Mouse (Mus musculus): Measurements from ENCODE around the gene Rtn4. TPM values are rescaled to one million over a fixed set of nuclear protein-coding genes. Genes with fewer than 3 reads are reported as not detected.
"Not testable (repeated sequence)": the region's sequence is repeated elsewhere in the genome, so short reads cannot be mapped to it uniquely, and the experiment has no call there.

The Rtn4 gene
- 61.3 and 65.0 TPM in 2 replicates for polyA plus RNA-seq (2015; fragmentation: Nextera tagmentation; extraction: Ambion mirVana)

DNA sequence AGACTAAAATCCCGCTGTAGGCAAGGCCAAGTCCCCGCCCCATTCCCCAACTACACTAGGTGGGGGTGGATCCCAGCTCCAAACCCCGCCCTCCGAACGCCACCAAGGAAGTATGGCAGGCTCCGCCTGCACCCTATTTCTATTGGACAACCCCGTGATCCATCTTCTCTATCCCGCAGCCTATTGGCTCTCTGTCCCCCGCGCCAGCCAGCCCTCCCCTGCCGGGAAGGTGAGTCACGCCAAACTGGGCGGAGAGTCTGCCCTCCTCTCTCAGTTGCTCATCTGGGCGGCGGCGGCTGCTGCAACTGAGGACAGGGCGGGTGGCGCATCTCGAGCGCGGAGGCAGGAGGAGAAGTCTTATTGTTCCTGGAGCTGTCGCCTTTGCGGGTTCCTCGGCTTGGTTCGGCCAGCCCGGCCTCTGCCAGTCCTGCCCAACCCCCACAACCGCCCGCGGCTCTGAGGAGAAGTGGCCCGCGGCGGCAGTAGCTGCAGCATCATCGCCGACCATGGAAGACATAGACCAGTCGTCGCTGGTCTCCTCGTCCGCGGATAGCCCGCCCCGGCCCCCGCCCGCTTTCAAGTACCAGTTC lies at the start of gene Rtn4:
Gene Rtn4, plus strand, starts transcription at position 265 of the 590 bp plus-strand sequence.
- H3K9me3 ChIP-seq = no peaks in the 10 kb centered on the region
- H3K4me3 ChIP-seq = peak within 1 kb of the TSS; percentile 95
- H3K9ac ChIP-seq = peak within 1 kb of the TSS; percentile 98
- peak within 1 kb of the TSS; percentile 99 for H3K27ac ChIP-seq
- H3K36me3 ChIP-seq = peaks cover 9% of the 10 kb centered on the region; the same call in 1 of the 2 replicates
- ATAC-seq (ENCODE audit: low FRiP score, low read depth) = peak; percentile 97
- peaks cover 6% of the 10 kb centered on the region for H3K4me1 ChIP-seq
- under 1% methylated on average over 43 of the region's 43 CpGs for WGBS
- H3K27me3 ChIP-seq = no peaks in the 10 kb centered on the region
- H3K4me2 ChIP-seq (replicated peaks) = peak within 1 kb of the TSS; percentile 60

DNA sequence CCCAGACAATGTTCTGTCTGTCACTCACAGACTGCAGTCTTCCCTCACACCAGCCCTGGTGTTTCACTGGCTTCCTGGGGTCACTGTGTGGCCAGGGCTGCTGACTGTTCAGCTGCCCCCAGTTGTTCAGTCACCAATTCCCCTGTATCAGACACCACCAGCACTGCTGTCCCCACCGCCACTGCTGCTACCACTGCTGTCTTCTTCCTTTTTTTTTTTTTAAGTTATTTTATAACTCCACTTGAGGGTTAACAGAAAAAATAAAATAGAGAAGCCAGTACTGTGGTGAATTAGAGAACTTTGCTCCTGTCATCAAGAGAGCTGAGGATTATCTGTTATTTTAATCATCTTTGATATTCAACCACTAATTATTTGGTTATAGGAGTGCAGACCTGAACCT lies 48.3 kb upstream of the Rtn4 start:
- Histone ChIP-seq H3K4me2 (replicated peaks) (no peak overlapping the region), H3K27me3 (no peaks in the 10 kb centered on the region), H3K4me3 (no peak overlapping the region), H3K4me1 (no peaks in the 10 kb centered on the region), H3K9me3 (no peaks in the 10 kb centered on the region), H3K27ac (no peak overlapping the region), H3K9ac (no peak overlapping the region), H3K36me3 (no peaks in the 10 kb centered on the region)
- WGBS = 86% methylated on average over 1 of the region's 1 CpGs
- ATAC-seq (ENCODE audit: low FRiP score, low read depth) = no peak

DNA sequence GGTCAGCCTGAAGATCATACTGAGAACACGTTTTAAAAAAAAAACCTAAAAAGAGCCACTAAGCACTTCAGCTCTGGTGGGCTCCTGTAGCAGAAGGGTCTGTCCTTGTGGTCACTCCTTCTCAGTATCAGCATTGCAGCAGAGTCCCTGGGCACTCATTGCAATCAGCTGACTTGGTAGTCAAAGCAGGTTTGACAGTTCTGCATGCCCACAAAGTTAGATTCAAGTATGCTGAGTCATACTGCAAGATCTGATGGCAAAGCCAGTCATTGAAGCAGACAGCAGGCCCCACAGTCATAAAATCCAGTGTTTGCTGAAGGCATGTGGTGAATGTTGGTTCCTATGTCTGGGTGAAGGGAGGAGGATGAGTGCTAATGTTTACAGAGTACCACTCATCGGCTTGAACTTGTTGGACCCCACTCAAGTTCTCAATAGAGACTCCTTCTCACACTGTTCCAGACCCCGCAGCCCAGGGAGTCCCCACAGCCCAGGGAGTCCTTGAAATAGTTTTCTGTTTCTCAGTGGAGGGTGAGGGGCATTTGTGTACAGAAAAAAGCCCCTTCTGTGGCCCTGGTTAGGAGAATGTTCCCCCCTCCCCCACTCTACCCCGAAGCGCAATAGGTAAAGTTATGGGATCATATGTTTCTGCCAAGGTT lies 47.2 kb upstream of the Rtn4 start:
- H3K27me3 ChIP-seq = no peaks in the 10 kb centered on the region
- H3K4me3 ChIP-seq = no peak overlapping the region
- H3K4me2 ChIP-seq (replicated peaks) = no peak overlapping the region
- H3K27ac ChIP-seq = no peak overlapping the region
- no peak for ATAC-seq (ENCODE audit: low FRiP score, low read depth)
- WGBS = 69% methylated on average over 5 of the region's 5 CpGs
- H3K9ac ChIP-seq = no peak overlapping the region
- no peaks in the 10 kb centered on the region for H3K36me3 ChIP-seq
- no peaks in the 10 kb centered on the region for H3K9me3 ChIP-seq
- no peaks in the 10 kb centered on the region for H3K4me1 ChIP-seq

DNA sequence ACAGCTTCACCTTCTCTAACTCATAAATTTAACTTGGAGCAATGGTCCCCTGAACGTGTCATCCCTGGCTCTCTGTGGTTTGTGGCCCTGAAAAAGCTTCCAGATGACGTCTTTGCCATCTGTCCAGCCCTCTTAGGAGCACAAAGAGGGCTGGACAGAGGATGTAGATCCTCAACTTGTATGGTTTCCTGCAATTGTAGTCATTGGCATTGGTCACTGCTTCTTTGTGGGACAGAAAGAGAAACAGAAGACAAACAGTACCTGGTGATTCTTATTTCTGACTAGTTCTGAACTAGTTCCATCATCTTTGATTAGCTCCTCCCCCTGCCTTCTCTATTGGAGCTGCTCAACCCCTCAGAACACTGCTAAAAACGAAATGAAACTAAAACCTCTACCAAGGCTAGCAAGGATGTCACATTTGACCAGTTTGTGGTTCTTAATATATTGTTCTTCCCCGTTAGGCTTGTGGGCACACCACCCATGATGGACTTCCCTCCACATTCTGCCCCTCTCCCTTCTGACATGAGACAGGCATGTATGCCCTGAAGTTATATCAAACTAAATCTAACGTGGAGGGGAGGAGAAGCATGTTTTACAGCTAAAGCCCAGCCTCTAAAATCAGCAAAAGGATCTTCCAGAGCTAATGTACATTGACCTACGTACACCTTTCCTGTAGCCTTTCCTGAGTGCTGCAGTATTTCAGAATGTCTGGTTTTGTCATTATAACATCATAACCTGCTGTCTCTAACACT lies 45.0 kb upstream of the Rtn4 start:
- no peaks in the 10 kb centered on the region for H3K36me3 ChIP-seq
- H3K4me2 ChIP-seq (replicated peaks) = no peak overlapping the region
- H3K4me3 ChIP-seq = no peak overlapping the region
- H3K9ac ChIP-seq = no peak overlapping the region
- H3K4me1 ChIP-seq = no peaks in the 10 kb centered on the region
- H3K27me3 ChIP-seq = no peaks in the 10 kb centered on the region
- H3K27ac ChIP-seq = no peak overlapping the region
- no peaks in the 10 kb centered on the region for H3K9me3 ChIP-seq
- ATAC-seq (ENCODE audit: low FRiP score, low read depth) = no peak
- 60% methylated on average over 6 of the region's 6 CpGs for WGBS

DNA sequence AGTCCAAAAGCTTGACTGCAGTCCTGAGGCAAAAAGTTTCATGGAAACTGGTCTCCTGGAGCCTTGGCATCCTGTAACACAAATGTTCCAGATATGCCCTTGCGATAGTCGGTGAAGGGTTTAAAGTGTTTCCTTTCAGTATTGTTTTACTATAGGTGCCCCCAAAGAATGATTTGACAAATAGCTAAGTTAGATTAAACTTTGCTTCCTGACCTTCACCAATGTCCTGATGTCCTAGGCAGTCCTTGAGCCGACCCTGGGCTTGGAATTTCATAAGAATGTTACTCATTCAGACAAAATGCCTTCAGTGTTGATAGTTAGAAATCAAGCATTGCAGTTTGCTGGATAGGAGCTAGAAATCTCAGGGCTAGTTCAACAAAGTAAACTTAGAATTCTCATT lies 37.4 kb upstream of the Rtn4 start:
- not testable (repeated sequence) for H3K4me1 ChIP-seq; H3K9ac ChIP-seq; ATAC-seq (ENCODE audit: low FRiP score, low read depth); H3K9me3 ChIP-seq; H3K4me3 ChIP-seq; H3K27me3 ChIP-seq; H3K36me3 ChIP-seq; H3K27ac ChIP-seq; H3K4me2 ChIP-seq (replicated peaks)
- whole genome bisulfite sequencing = 89% methylated on average over 3 of the region's 3 CpGs

DNA sequence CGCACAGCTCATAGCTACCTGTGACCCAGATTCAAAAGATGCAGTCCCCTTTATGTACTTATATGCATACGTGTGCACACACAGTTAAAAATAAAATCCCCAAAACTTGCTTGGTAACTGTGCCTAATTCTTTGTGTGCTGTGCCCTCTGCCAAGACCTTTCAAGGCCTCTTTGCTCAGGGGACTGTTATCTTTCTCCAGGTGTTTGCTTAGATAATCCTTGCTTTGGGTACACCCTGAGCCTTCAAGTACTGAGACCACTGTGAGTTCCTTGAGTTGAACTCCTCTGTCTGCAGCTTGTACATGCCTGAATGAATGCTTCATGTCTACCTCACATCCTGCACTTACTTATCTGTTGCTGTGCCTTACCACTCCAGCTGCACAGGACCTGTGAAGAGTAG lies 32.0 kb upstream of the Rtn4 start:
- 89% methylated on average over 2 of the region's 2 CpGs for WGBS
- H3K9me3 ChIP-seq = 0 out of 2 replicates have a peak, but pooled peaks cover 6% of the 10 kb centered on the region
- H3K4me1 ChIP-seq = no peaks in the 10 kb centered on the region
- H3K36me3 ChIP-seq = no peaks in the 10 kb centered on the region
- no peak for ATAC-seq (ENCODE audit: low FRiP score, low read depth)
- H3K9ac ChIP-seq = no peak overlapping the region
- no peaks in the 10 kb centered on the region for H3K27me3 ChIP-seq
- H3K4me2 ChIP-seq (replicated peaks) = no peak overlapping the region
- no peak overlapping the region for H3K27ac ChIP-seq
- H3K4me3 ChIP-seq = no peak overlapping the region

DNA sequence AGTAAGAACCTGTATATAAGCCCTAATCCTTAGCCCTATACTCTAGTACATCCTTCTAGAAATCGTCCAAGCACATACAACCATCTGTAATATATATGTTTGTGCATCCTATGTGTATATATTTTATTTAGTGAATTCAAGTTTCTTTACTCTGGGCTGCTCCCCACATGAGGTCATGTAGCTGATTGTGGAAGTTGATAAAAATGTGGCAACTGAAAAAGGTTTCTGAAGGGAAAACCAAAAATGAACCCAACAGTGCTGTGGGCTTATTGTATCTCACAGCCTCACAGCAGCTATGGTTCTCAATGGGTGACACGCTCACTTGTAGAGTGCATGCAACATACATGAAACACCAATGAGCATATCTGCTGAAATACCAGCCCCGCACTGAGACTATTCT lies 25.1 kb upstream of the Rtn4 start:
- no peak overlapping the region for H3K4me2 ChIP-seq (replicated peaks)
- H3K4me3 ChIP-seq = no peak overlapping the region
- no peaks in the 10 kb centered on the region for H3K36me3 ChIP-seq
- 90% methylated on average over 3 of the region's 3 CpGs for WGBS
- H3K9ac ChIP-seq = no peak overlapping the region
- H3K4me1 ChIP-seq = no peaks in the 10 kb centered on the region
- H3K9me3 ChIP-seq = no peaks in the 10 kb centered on the region
- no peak for ATAC-seq (ENCODE audit: low FRiP score, low read depth)
- no peak overlapping the region for H3K27ac ChIP-seq
- H3K27me3 ChIP-seq = no peaks in the 10 kb centered on the region

DNA sequence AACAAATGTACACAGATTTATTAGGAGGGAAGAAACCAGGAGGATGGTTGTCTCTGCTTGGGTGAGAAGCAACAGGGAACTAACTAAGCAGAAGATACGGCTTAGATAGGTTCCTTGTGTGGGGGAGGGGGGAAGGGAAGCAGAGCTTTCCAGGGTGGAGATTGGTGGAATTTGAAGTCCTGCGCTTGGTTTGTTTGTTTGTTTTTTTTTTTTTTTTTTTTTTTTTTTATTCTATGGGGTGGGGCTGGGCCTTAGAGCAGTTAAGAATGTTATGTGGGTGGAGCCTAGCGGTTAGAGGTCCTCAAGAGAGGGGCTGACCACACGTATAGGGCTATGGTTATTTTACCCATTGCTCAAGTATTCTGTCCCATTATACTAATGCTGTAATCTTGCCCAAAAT lies 23.0 kb upstream of the Rtn4 start:
- Histone ChIP-seq H3K4me1 (no peaks in the 10 kb centered on the region), H3K4me2 (replicated peaks) (no peak overlapping the region), H3K27me3 (no peaks in the 10 kb centered on the region), H3K9ac (no peak overlapping the region), H3K4me3 (no peak overlapping the region), H3K9me3 (no peaks in the 10 kb centered on the region), H3K27ac (no peak overlapping the region), H3K36me3 (no peaks in the 10 kb centered on the region)
- ATAC-seq (ENCODE audit: low FRiP score, low read depth) = no peak
- WGBS = 83% methylated on average over 4 of the region's 4 CpGs

DNA sequence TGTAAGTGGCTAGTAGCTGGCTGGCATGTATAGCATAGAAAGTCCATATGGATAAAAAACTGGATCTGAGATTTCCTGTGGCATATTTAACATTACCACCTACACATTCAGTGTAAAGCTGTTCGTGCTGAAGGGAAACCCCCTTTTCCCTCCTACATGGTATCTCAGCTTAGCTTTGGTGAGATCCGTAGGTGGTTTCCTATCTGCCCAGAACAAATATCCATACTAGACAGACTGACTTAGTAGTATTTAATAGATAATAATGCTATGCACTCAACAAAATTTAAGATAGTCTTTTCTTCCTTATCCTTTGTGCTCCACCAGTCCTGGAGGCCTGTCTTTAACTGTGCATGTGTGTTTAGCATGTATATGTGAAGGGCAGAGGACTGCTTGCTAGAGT lies 19.4 kb upstream of the Rtn4 start:
- H3K4me3 ChIP-seq = no peak overlapping the region
- no peaks in the 10 kb centered on the region for H3K9me3 ChIP-seq
- H3K27ac ChIP-seq = no peak overlapping the region
- no peak for ATAC-seq (ENCODE audit: low FRiP score, low read depth)
- no peaks in the 10 kb centered on the region for H3K27me3 ChIP-seq
- H3K9ac ChIP-seq = no peak overlapping the region
- 87% methylated on average over 2 of the region's 2 CpGs for WGBS
- no peaks in the 10 kb centered on the region for H3K36me3 ChIP-seq
- no peaks in the 10 kb centered on the region for H3K4me1 ChIP-seq
- no peak overlapping the region for H3K4me2 ChIP-seq (replicated peaks)

DNA sequence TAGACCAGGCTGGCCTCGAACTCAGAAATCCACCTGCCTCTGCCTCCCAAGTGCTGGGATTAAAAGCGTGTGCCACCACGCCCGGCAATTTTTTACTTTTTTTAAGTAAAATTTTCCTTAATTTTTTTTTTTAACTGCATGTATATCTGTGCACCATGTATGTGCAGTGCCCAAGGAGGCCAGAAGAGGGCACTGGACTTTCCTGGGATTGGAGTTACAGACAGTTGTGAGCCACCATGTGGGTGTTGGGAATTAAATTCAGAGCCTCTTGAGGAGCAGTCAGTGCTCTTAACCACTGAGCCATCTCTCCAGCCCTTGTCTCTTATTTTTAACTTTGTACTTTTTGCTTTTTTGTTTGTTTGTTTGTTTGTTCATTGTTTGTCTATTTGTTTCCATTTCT lies 16.0 kb upstream of the Rtn4 start:
- Histone ChIP-seq H3K4me1 (no peaks in the 10 kb centered on the region), H3K36me3 (no peaks in the 10 kb centered on the region), H3K9me3 (no peaks in the 10 kb centered on the region), H3K4me2 (replicated peaks) (no peak overlapping the region), H3K27me3 (no peaks in the 10 kb centered on the region), H3K4me3 (no peak overlapping the region), H3K27ac (no peak overlapping the region), H3K9ac (no peak overlapping the region)
- WGBS = 93% methylated on average over 4 of the region's 4 CpGs
- ATAC-seq (ENCODE audit: low FRiP score, low read depth) = no peak

DNA sequence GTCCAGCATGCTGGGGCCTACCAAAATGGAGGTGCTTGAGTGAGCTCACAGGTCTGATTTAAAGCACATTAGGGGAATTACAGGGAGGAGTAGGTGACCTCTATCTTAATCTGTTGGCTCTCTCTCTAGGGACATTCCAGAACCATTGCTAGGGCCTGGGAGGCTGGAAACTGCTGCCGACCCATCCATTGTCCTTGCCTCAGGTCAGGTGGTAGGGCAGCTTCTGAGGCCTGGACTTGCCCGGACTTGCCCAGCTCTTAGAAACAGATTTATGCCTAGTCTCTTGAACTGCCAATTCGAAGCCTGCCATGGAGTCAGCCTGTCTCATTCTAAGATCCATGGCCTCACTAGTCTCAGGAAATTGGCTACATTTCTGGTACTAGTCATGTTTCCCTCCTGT lies 12.8 kb upstream of the Rtn4 start:
- no peak for ATAC-seq (ENCODE audit: low FRiP score, low read depth)
- Histone ChIP-seq H3K9ac (no peak overlapping the region), H3K36me3 (no peaks in the 10 kb centered on the region), H3K4me3 (no peak overlapping the region), H3K4me1 (no peaks in the 10 kb centered on the region), H3K4me2 (replicated peaks) (no peak overlapping the region), H3K27me3 (no peaks in the 10 kb centered on the region), H3K9me3 (no peaks in the 10 kb centered on the region; the same call in 1 of the 2 replicates), H3K27ac (no peak overlapping the region)
- 85% methylated on average over 3 of the region's 3 CpGs for WGBS

DNA sequence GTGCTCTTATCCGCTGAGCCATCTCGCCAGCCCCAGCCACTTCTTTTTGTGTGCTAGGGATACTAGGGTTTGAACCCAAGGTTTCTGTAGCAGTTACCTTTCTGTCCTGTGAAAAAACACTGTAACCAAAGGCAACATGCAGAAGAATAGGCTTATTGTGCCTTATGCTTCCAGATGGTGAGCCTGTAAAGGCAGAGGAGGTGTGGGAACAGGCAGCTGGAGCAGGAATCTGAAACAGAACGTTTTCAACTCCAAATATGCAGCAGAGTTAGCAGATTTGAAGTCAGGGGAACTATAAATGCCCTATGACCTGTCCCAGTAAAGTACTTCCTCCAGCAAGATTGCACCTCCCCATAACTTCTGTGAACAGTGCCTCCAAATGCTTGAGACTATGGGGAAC lies 12.0 kb upstream of the Rtn4 start:
- Histone ChIP-seq H3K4me2 (replicated peaks) (no peak overlapping the region), H3K9me3 (no peaks in the 10 kb centered on the region; the same call in 1 of the 2 replicates), H3K36me3 (no peaks in the 10 kb centered on the region), H3K4me3 (no peak overlapping the region), H3K4me1 (no peaks in the 10 kb centered on the region), H3K27me3 (no peaks in the 10 kb centered on the region), H3K27ac (no peak overlapping the region), H3K9ac (no peak overlapping the region)
- WGBS = 73% methylated on average over 3 of the region's 3 CpGs
- no peak for ATAC-seq (ENCODE audit: low FRiP score, low read depth)
